Mouse (Mus musculus) bone marrow macrophage, adult 2 months (primary cell): Measurements from ENCODE around the gene Capn11.

Source experiments
- CTCF ChIP-seq: IDR thresholded peaks from 2 replicates; pipeline ENCODE4 v1.5.1; 2012; ENCODE audit warnings: low read depth, mild to moderate bottlenecking, low read length, moderate library complexity
- POLR2A ChIP-seq: IDR thresholded peaks from 2 replicates; pipeline ENCODE4 v1.6.1; 2012; ENCODE audit warnings: mild to moderate bottlenecking, low read depth, low read length, borderline replicate concordance

- TF ChIP-seq CTCF (no peak), POLR2A (no peak)
Observed at GRCm38 (mm10) chr17:45585725-45586448, 73.2 kb downstream of the Capn11 start.
